9 mouse cellular contexts compared by ENCODE assay signal in the genomic region with DNA sequence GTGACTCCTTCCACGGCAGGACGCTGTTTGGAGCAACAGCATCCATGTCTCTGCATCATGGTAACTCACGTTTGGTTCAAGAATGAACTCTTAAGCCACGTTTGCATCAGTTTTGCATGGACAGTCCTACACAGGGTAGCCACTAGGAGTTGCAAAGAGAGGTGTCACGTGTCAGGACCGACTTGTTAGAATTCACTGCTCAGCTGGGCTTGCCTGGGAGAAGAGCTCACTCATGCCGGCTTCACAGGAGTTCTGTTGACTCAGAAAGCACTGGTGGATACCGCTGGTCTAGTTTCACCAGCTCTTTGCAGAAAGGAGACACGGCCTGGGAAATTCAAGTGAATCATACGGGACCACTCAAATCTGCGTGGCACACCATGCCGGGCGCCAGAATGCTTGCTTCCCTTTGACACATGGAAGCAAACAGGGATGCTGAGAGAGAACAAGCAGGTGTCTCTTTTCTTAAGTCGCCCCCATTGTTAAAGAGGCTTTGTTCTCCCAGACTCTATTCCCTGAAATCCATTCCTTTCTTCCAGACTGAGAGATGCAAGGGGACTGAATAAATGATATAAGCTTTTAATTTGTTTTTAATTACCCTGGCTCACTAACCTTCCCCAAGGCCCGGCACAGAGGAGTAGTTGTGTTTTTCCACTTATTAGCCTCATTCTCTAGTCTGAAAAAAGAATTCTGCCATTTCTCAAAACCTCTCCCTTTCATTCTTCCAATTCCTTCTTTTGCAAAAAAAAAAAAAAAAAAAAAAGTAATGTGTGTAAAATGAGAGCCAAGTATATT. TPM values are rescaled to one million over a fixed set of nuclear protein-coding genes. Genes with fewer than 3 reads are reported as not detected.
DNase-seq lines count a peak whose midpoint lies in the region; ATAC-seq and TF ChIP-seq lines count a peak whose summit lies in the region.
"Had no signal": no experiment of that assay in that cellular context is flagged by ENCODE, and none has a peak within 500 bp of the region (broad histone marks: within the 10 kb centered on the region; RNA-seq: fewer than 3 reads in every experiment).

No protein-coding gene starts in this region.

- TF ChIP-seq CTCF in kidney, postnatal 0 days (IDR thresholded peaks at IDR 0.05; ENCODE audit: low read depth), result peak; percentile 34; the same call in 1 of the 2 replicates
- TF ChIP-seq CTCF in olfactory bulb, adult 2 months (IDR thresholded peaks at IDR 0.05; ENCODE audit: insufficient read depth, low read depth, low read length), result no peak

- no peaks in the 10 kb centered on the region for H3K9me3 ChIP-seq in kidney, postnatal 0 days (replicated peaks; ENCODE audit: low read length)
- H3K9me3 ChIP-seq in embryonic facial prominence, embryonic 12.5 days, result no peaks in the 10 kb centered on the region
- H3K9me3 ChIP-seq in limb, embryonic 10.5 days (replicated peaks), result no peaks in the 10 kb centered on the region

- H3K4me3 ChIP-seq in kidney, postnatal 0 days (replicated peaks; ENCODE audit: low read depth, low read length), result no peak overlapping the region
- H3K4me3 ChIP-seq in embryonic facial prominence, embryonic 12.5 days, result no peak overlapping the region
- H3K4me3 ChIP-seq in limb, embryonic 10.5 days, result no peak overlapping the region
- no peak overlapping the region for H3K4me3 ChIP-seq in olfactory bulb, adult 2 months (ENCODE audit: insufficient read depth, low read depth, low read length)

- H3K27me3 ChIP-seq in kidney, postnatal 0 days (ENCODE audit: insufficient read depth, low read length), result no peaks in the 10 kb centered on the region
- no peaks in the 10 kb centered on the region for H3K27me3 ChIP-seq in embryonic facial prominence, embryonic 12.5 days
- no peaks in the 10 kb centered on the region for H3K27me3 ChIP-seq in limb, embryonic 10.5 days (ENCODE audit: low read depth, poor library complexity, severe bottlenecking)

- no peak overlapping the region for H3K4me2 ChIP-seq in kidney, postnatal 0 days (ENCODE audit: low read length)
- 0 out of 2 replicates have a peak overlapping the region, but pooled peaks have one; percentile 13 for H3K4me2 ChIP-seq in embryonic facial prominence, embryonic 12.5 days (replicated peaks)

- WGBS in kidney, postnatal 0 days, result 29% methylated on average over 15 of the region's 15 CpGs
- WGBS in embryonic facial prominence, embryonic 12.5 days, result 17% methylated on average over 15 of the region's 15 CpGs
- 37% methylated on average over 15 of the region's 15 CpGs for WGBS in limb, embryonic 10.5 days
- 38% methylated on average over 15 of the region's 15 CpGs for WGBS in olfactory bulb, adult 2 months

- peak; percentile 68 for DNase-seq in kidney, postnatal 0 days (ENCODE audit: low spot score)
- no peak for DNase-seq in kidney, postnatal 25 days
- DNase-seq in limb, embryonic 10.5 days (ENCODE audit: low spot score), result no peak
- DNase-seq in c-Kit-positive CD71-positive TER-119-positive erythroid progenitor cells, embryonic 14.5 days (ENCODE audit: low spot score), result no peak
- no peak for DNase-seq in natural killer cell, adult 2 months (ENCODE audit: low spot score in 2 of 2)
- DNase-seq: thymus, postnatal 36 days had no signal

- peaks cover 4% of the 10 kb centered on the region; the same call in 1 of the 2 replicates for H3K4me1 ChIP-seq in kidney, postnatal 0 days (replicated peaks; ENCODE audit: insufficient read depth, low read length)
- H3K4me1 ChIP-seq in embryonic facial prominence, embryonic 12.5 days, result peaks cover 37% of the 10 kb centered on the region
- peaks cover 39% of the 10 kb centered on the region for H3K4me1 ChIP-seq in limb, embryonic 10.5 days
- H3K4me1 ChIP-seq in olfactory bulb, adult 2 months (ENCODE audit: control insufficient read depth, insufficient read depth, low read length), result peaks cover 9% of the 10 kb centered on the region

- no peak for TF ChIP-seq POLR2A in olfactory bulb, adult 2 months (IDR thresholded peaks at IDR 0.05; ENCODE audit: insufficient read depth, low read depth, low read length)

- peak; percentile 62 for ATAC-seq in kidney, postnatal 0 days (replicated peaks; ENCODE audit: low FRiP score, low read depth)
- ATAC-seq in embryonic facial prominence, embryonic 12.5 days (ENCODE audit: insufficient number of reproducible peaks, insufficient read depth, low FRiP score, low TSS enrichment), result no peak
- ATAC-seq in erythroblast, adult 5-6 weeks (replicated peaks; ENCODE audit: low FRiP score, poor library complexity, severe bottlenecking), result no peak

- H3K9ac ChIP-seq in kidney, postnatal 0 days (ENCODE audit: low read depth, low read length), result no peak overlapping the region
- H3K9ac ChIP-seq in embryonic facial prominence, embryonic 12.5 days, result no peak overlapping the region

- H3K27ac ChIP-seq in kidney, postnatal 0 days, result peak overlapping the region; percentile 51; the same call in 1 of the 2 replicates
- peak overlapping the region; percentile 86 for H3K27ac ChIP-seq in embryonic facial prominence, embryonic 12.5 days
- peak overlapping the region; percentile 79 for H3K27ac ChIP-seq in limb, embryonic 10.5 days
- 0 out of 2 replicates have a peak overlapping the region, but pooled peaks have one; percentile 11 for H3K27ac ChIP-seq in olfactory bulb, adult 2 months (ENCODE audit: insufficient read depth, low read depth, low read length)

- no peaks in the 10 kb centered on the region for H3K36me3 ChIP-seq in kidney, postnatal 0 days (ENCODE audit: insufficient read depth, low read length)
- H3K36me3 ChIP-seq in embryonic facial prominence, embryonic 12.5 days, result no peaks in the 10 kb centered on the region
- H3K36me3 ChIP-seq in limb, embryonic 10.5 days, result no peaks in the 10 kb centered on the region

RNA-seq across cellular contexts. Expression of a gene that starts 55.9 kb away (rescaled TPM):
- polyA plus RNA-seq in kidney, postnatal 0 days (2015; fragmentation: Nextera tagmentation; extraction: Ambion mirVana), result 0.73 and 0.87 TPM in 2 replicates
- 0.29 and 0.59 TPM in 2 replicates for polyA plus RNA-seq in embryonic facial prominence, embryonic 12.5 days (2016; fragmentation: Nextera tagmentation; extraction: Ambion mirVana)
- polyA plus RNA-seq in limb, embryonic 10.5 days (2016; fragmentation: Nextera tagmentation; extraction: Ambion mirVana), result 0.19 and 0.28 TPM in 2 replicates
- polyA plus RNA-seq in olfactory bulb, adult 2 months (2012; ENCODE audit: insufficient read depth, insufficient read length, low replicate concordance, missing spikeins), result not detected in 2 replicates
- 0.19 and 2.9 TPM in 2 replicates for total RNA-seq in erythroblast, adult 5-6 weeks (2015; ENCODE audit: low replicate concordance)
- total RNA-seq in erythroblast, adult 5-6 weeks (2017; ENCODE audit: low replicate concordance), result 1.4 and 1.9 TPM in 2 replicates

Comparison
In these comparisons a context has a peak if more than half of its experiments do, and no peak if none do; other contexts are left out.
1. H3K27ac ChIP-seq: peak in every context shown above with its lines; median percentile 86 in embryonic facial prominence, embryonic 12.5 days; 79 in limb, embryonic 10.5 days; 51 in kidney, postnatal 0 days; 11 in olfactory bulb, adult 2 months.